Mouse (Mus musculus): ENCODE results near the gene Trem3. TPM values are rescaled to one million over a fixed set of nuclear protein-coding genes. Genes with fewer than 3 reads are reported as not detected.

Gene Trem3
- polyA plus RNA-seq, 1 experiment = 2.4 TPM

GRCm38 (mm10) chr17:48215429-48215828 lies 32.1 kb upstream of the Trem3 start:
- TF ChIP-seq USF1 (IDR thresholded peaks at IDR 0.05; ENCODE audit: low read depth) (no peak), POLR2A (IDR thresholded peaks at IDR 0.05; ENCODE audit: insufficient read length, low read depth) (no peak), MYOD1 (IDR thresholded peaks at IDR 0.05; ENCODE audit: control insufficient read depth in 1 of 3, insufficient read length in 2 of 3, low read depth in 2 of 3) (no peak)
- H3K36me3 ChIP-seq (ENCODE audit: control insufficient read depth, insufficient read depth) = no peaks in the 10 kb centered on the region
- no peaks in the 10 kb centered on the region for H3K27me3 ChIP-seq (ENCODE audit: control insufficient read depth, insufficient read depth, insufficient read length)

GRCm38 (mm10) chr17:48230680-48231079 lies 16.9 kb upstream of the Trem3 start:
- TF ChIP-seq POLR2A (IDR thresholded peaks at IDR 0.05; ENCODE audit: insufficient read length, low read depth) (no peak), SRF (IDR thresholded peaks at IDR 0.05; ENCODE audit: control insufficient read depth, insufficient read length, low read depth) (no peak), MYOG (IDR thresholded peaks at IDR 0.05; ENCODE audit: control insufficient read depth in 1 of 3, insufficient read depth in 1 of 3, insufficient read length in 2 of 3, low read depth in 2 of 3) (no peak), USF1 (IDR thresholded peaks at IDR 0.05; ENCODE audit: low read depth) (no peak), E2F4 (IDR thresholded peaks at IDR 0.05; ENCODE audit: insufficient read depth) (no peak), TCF12 (IDR thresholded peaks at IDR 0.05; ENCODE audit: insufficient read depth, poor library complexity, severe bottlenecking) (no peak), REST (IDR thresholded peaks at IDR 0.05; ENCODE audit: insufficient read depth, insufficient read length) (no peak), MYOD1 (IDR thresholded peaks at IDR 0.05; ENCODE audit: control insufficient read depth in 1 of 3, insufficient read length in 2 of 3, low read depth in 2 of 3) (no peak), CEBPB (IDR thresholded peaks at IDR 0.05; ENCODE audit: insufficient read depth, poor library complexity, severe bottlenecking) (no peak), MAX (IDR thresholded peaks at IDR 0.05; ENCODE audit: low read depth) (no peak), TCF3 (IDR thresholded peaks at IDR 0.05; ENCODE audit: insufficient read length, low read depth) (no peak), POLR2AphosphoS2 (IDR thresholded peaks at IDR 0.05; ENCODE audit: insufficient read length, low read depth) (no peak)
- H3K4me2 ChIP-seq (ENCODE audit: low read depth) = no peak overlapping the region
- no peak overlapping the region for H3ac ChIP-seq (ENCODE audit: control insufficient read depth, insufficient read length)

More at GRCm38 (mm10) chr17:48215429-48215828, 32.1 kb upstream of the Trem3 start:
- no peak overlapping the region for H3K4me3 ChIP-seq
- H3ac ChIP-seq (ENCODE audit: control insufficient read depth, insufficient read length) = no peak overlapping the region
- H3K79me2 ChIP-seq (ENCODE audit: control insufficient read depth, insufficient read depth) = no peaks in the 10 kb centered on the region
- no peak overlapping the region for H3K4me2 ChIP-seq (ENCODE audit: low read depth)

DNA sequence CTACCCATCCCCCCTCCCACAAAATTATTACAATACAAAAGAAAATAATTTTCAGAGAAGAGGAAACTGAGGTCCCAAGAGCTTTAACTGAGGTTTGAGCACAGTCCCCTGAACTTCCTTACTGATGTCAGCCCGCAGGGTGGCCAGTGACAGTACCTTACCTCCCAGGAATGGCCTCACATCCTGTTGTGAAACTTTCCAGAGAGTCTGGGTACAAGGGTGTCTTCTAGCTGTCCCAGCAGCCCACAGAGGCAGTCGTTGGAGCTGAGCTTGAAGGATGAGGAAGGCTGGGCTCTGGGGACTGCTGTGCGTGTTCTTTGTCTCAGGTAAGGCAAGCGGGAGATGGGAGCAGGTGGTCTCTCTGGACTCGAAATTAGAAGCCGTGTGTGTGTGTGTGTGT lies 15.1 kb upstream of the Trem3 start, which contains the start of gene Trem1:
TSS of gene Trem1 (plus strand) at position 251 of the 400 bp plus-strand sequence.
- no peak within 1 kb of the TSS for H3K4me3 ChIP-seq
- H3K36me3 ChIP-seq (ENCODE audit: control insufficient read depth, insufficient read depth) = no peaks in the 10 kb centered on the region
- no peak within 1 kb of the TSS for H3ac ChIP-seq (ENCODE audit: control insufficient read depth, insufficient read length)
- H3K79me2 ChIP-seq (ENCODE audit: control insufficient read depth, insufficient read depth) = no peaks in the 10 kb centered on the region
- TF ChIP-seq MAX (IDR thresholded peaks at IDR 0.05; ENCODE audit: low read depth) (no peak), CEBPB (IDR thresholded peaks at IDR 0.05; ENCODE audit: insufficient read depth, poor library complexity, severe bottlenecking) (no peak), SRF (IDR thresholded peaks at IDR 0.05; ENCODE audit: control insufficient read depth, insufficient read length, low read depth) (no peak), TCF12 (IDR thresholded peaks at IDR 0.05; ENCODE audit: insufficient read depth, poor library complexity, severe bottlenecking) (no peak), REST (IDR thresholded peaks at IDR 0.05; ENCODE audit: insufficient read depth, insufficient read length) (no peak), E2F4 (IDR thresholded peaks at IDR 0.05; ENCODE audit: insufficient read depth) (no peak), USF1 (IDR thresholded peaks at IDR 0.05; ENCODE audit: low read depth) (no peak), MYOG (IDR thresholded peaks at IDR 0.05; ENCODE audit: control insufficient read depth in 1 of 3, insufficient read depth in 1 of 3, insufficient read length in 2 of 3, low read depth in 2 of 3) (no peak), TCF3 (IDR thresholded peaks at IDR 0.05; ENCODE audit: insufficient read length, low read depth) (no peak), POLR2A (IDR thresholded peaks at IDR 0.05; ENCODE audit: insufficient read length, low read depth) (no peak), POLR2AphosphoS2 (IDR thresholded peaks at IDR 0.05; ENCODE audit: insufficient read length, low read depth) (no peak), MYOD1 (IDR thresholded peaks at IDR 0.05; ENCODE audit: control insufficient read depth in 1 of 3, insufficient read length in 2 of 3, low read depth in 2 of 3) (no peak)
- H3K4me2 ChIP-seq (ENCODE audit: low read depth) = no peak within 1 kb of the TSS
- no peaks in the 10 kb centered on the region for H3K27me3 ChIP-seq (ENCODE audit: control insufficient read depth, insufficient read depth, insufficient read length)

More at GRCm38 (mm10) chr17:48230680-48231079, 16.9 kb upstream of the Trem3 start:
- no peaks in the 10 kb centered on the region for H3K79me2 ChIP-seq (ENCODE audit: control insufficient read depth, insufficient read depth)
- no peaks in the 10 kb centered on the region for H3K36me3 ChIP-seq (ENCODE audit: control insufficient read depth, insufficient read depth)
- H3K27me3 ChIP-seq (ENCODE audit: control insufficient read depth, insufficient read depth, insufficient read length) = no peaks in the 10 kb centered on the region
- H3K4me3 ChIP-seq = no peak overlapping the region

GRCm38 (mm10) chr17:48233789-48234188 lies 13.8 kb upstream of the Trem3 start:
- Histone ChIP-seq H3K36me3 (ENCODE audit: control insufficient read depth, insufficient read depth) (no peaks in the 10 kb centered on the region), H3K27me3 (ENCODE audit: control insufficient read depth, insufficient read depth, insufficient read length) (no peaks in the 10 kb centered on the region), H3ac (ENCODE audit: control insufficient read depth, insufficient read length) (no peak overlapping the region), H3K4me3 (no peak overlapping the region), H3K4me2 (ENCODE audit: low read depth) (no peak overlapping the region), H3K79me2 (ENCODE audit: control insufficient read depth, insufficient read depth) (no peaks in the 10 kb centered on the region)
- TF ChIP-seq USF1 (IDR thresholded peaks at IDR 0.05; ENCODE audit: low read depth) = no peak
- TF ChIP-seq TCF3 (IDR thresholded peaks at IDR 0.05; ENCODE audit: insufficient read length, low read depth) = no peak
- TF ChIP-seq MAX (IDR thresholded peaks at IDR 0.05; ENCODE audit: low read depth) = no peak
- TF ChIP-seq SRF (IDR thresholded peaks at IDR 0.05; ENCODE audit: control insufficient read depth, insufficient read length, low read depth) = no peak
- TF ChIP-seq POLR2A (IDR thresholded peaks at IDR 0.05; ENCODE audit: insufficient read length, low read depth) = no peak
- TF ChIP-seq TCF12 (IDR thresholded peaks at IDR 0.05; ENCODE audit: insufficient read depth, poor library complexity, severe bottlenecking) = no peak
- no peak for TF ChIP-seq MYOG (IDR thresholded peaks at IDR 0.05; ENCODE audit: control insufficient read depth in 1 of 3, insufficient read depth in 1 of 3, insufficient read length in 2 of 3, low read depth in 2 of 3)
- no peak for TF ChIP-seq POLR2AphosphoS2 (IDR thresholded peaks at IDR 0.05; ENCODE audit: insufficient read length, low read depth)
- no peak for TF ChIP-seq MYOD1 (IDR thresholded peaks at IDR 0.05; ENCODE audit: control insufficient read depth in 1 of 3, insufficient read length in 2 of 3, low read depth in 2 of 3)
- TF ChIP-seq E2F4 (IDR thresholded peaks at IDR 0.05; ENCODE audit: insufficient read depth) = no peak
- TF ChIP-seq REST (IDR thresholded peaks at IDR 0.05; ENCODE audit: insufficient read depth, insufficient read length) = no peak
- TF ChIP-seq CEBPB (IDR thresholded peaks at IDR 0.05; ENCODE audit: insufficient read depth, poor library complexity, severe bottlenecking) = no peak

DNA sequence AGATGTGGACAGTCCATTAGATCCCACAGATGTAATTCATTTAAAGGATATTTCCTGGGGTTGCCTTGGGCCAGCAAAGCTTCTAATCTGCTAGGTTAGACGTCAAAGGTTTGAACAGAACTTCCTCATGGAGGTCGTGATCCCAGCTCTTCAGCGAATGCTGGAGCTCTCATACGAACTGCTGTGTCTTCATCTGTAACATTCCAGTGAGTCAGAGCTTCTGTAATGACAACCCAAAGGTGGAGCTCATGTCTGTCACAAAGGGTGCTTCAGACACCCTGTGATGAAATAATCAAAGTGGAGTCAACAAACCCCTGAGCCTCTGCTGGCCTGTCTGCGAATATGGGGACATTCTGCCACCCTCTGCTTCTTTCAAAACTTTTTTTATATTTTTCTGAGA lies 13.0 kb upstream of the Trem3 start:
- Histone ChIP-seq H3K4me2 (ENCODE audit: low read depth) (no peak overlapping the region), H3ac (ENCODE audit: control insufficient read depth, insufficient read length) (no peak overlapping the region), H3K79me2 (ENCODE audit: control insufficient read depth, insufficient read depth) (no peaks in the 10 kb centered on the region), H3K36me3 (ENCODE audit: control insufficient read depth, insufficient read depth) (no peaks in the 10 kb centered on the region), H3K27me3 (ENCODE audit: control insufficient read depth, insufficient read depth, insufficient read length) (no peaks in the 10 kb centered on the region), H3K4me3 (no peak overlapping the region)
- no peak for TF ChIP-seq MYOG (IDR thresholded peaks at IDR 0.05; ENCODE audit: control insufficient read depth in 1 of 3, insufficient read depth in 1 of 3, insufficient read length in 2 of 3, low read depth in 2 of 3)
- no peak for TF ChIP-seq TCF12 (IDR thresholded peaks at IDR 0.05; ENCODE audit: insufficient read depth, poor library complexity, severe bottlenecking)
- TF ChIP-seq MAX (IDR thresholded peaks at IDR 0.05; ENCODE audit: low read depth) = no peak
- TF ChIP-seq SRF (IDR thresholded peaks at IDR 0.05; ENCODE audit: control insufficient read depth, insufficient read length, low read depth) = no peak
- no peak for TF ChIP-seq MYOD1 (IDR thresholded peaks at IDR 0.05; ENCODE audit: control insufficient read depth in 1 of 3, insufficient read length in 2 of 3, low read depth in 2 of 3)
- no peak for TF ChIP-seq E2F4 (IDR thresholded peaks at IDR 0.05; ENCODE audit: insufficient read depth)
- TF ChIP-seq TCF3 (IDR thresholded peaks at IDR 0.05; ENCODE audit: insufficient read length, low read depth) = no peak
- no peak for TF ChIP-seq USF1 (IDR thresholded peaks at IDR 0.05; ENCODE audit: low read depth)
- TF ChIP-seq POLR2A (IDR thresholded peaks at IDR 0.05; ENCODE audit: insufficient read length, low read depth) = no peak
- TF ChIP-seq POLR2AphosphoS2 (IDR thresholded peaks at IDR 0.05; ENCODE audit: insufficient read length, low read depth) = no peak
- TF ChIP-seq REST (IDR thresholded peaks at IDR 0.05; ENCODE audit: insufficient read depth, insufficient read length) = no peak
- TF ChIP-seq CEBPB (IDR thresholded peaks at IDR 0.05; ENCODE audit: insufficient read depth, poor library complexity, severe bottlenecking) = no peak
